Mouse (Mus musculus): ENCODE results near the gene Vti1a.

Vti1a gene

DNA sequence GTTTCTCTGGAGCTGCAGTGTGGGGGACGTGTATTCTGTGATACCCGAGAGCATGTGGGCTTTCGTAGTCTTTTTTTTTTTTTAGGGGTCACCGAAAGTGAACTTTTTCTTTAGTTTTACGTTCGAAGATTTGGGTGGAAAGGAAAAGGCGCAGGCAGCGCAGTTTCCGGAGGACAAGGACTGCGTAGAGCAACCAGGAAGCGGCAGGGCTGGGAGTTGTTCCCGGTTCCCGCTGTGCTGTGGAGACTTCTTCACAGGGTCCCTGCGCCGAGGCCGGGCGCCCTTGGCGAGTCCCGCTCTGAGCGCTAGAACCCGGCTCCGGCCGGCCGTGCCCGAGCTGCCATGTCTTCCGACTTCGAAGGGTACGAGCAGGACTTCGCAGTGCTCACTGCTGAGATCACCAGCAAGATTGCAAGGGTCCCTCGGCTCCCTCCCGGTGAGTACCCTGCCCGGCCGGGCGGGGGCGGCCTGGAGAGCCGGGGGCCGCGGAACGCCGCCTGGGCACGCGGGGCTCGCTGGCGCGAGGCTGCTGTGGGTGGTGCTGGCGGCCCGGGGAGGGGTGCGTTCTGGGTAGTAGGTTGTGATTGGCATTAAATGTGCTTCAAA lies at the start of gene Vti1a:
Vti1a (plus strand) TSS at position 187 of the 606 bp plus-strand sequence.
- ChIA-PET CTCF (interaction anchor here in 3 of 4 experiments (0.6 to 1.6 kb wide), 5 partner anchors 12 to 101 kb away, joined by 3 to 6 read pairs (median 4); no protein-coding TSS in a partner anchor), POLR2A (interaction anchor here in 3 of 4 experiments (0.5 to 2.1 kb wide), 19 partner anchors 9 to 1661 kb away, joined by 3 to 6 read pairs (median 3); partner anchors contain the start of gene Acsl5 (in 1 of the 3))

DNA sequence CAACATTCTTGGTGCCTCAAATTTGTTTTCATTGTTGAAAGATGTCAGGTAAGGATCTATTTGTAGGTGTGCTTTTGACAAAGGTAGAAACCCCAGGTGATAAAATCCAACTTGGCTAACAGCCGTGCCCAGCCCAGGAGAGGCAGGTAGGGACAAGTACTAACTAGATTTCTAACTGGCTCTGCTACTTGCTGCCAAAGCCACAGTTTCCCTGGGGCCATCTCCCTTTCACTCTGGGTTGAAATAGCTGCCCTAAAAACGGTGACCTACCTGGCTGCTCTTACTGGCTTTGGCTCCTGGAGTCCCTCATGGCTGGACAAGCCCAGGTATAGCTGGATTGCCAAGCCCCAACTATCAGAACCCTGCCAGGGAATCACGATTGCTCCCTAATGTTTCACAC lies 49.3 kb upstream of the Vti1a start:
- ChIA-PET POLR2A (interaction anchor here in 2 of 4 experiments (1.2 to 5.1 kb wide), 3 partner anchors 13 to 49 kb away, joined by 3 to 25 read pairs (median 3); partner anchors contain the start of genes Vti1a (in 1 of the 2) and Zdhhc6 (in 1 of the 2)), CTCF (no interaction called here)

DNA sequence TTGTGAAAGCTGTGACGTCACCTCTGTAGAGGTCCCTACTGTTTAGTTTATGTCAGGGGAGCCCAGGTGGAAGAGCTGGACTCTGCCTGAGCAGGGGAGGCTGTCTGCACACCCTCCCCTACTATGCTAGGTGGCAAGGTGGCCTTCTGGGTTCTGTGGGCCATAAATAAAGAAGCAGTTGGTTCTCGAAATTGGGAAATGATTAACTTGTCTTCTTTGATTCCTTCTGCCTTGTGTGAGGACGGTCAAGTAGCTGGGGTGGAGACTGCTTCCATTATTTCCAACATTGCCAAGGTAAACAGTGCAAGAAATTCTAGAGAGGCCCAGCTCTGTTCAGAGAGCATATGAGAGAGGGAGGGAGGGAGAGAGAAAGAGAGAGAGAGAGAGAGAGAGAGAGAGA lies 47.9 kb upstream of the Vti1a start:
- ChIA-PET POLR2A (interaction anchor here in 2 of 4 experiments (0.6 to 4.5 kb wide), 5 partner anchors 8 to 553 kb away, joined by 3 to 24 read pairs (median 6); no protein-coding TSS in a partner anchor), CTCF (interaction anchor here in 1 of 4 experiments (0.8 kb wide), 1 partner anchor 440 kb away, joined by 3 read pairs; no protein-coding TSS in a partner anchor)

DNA sequence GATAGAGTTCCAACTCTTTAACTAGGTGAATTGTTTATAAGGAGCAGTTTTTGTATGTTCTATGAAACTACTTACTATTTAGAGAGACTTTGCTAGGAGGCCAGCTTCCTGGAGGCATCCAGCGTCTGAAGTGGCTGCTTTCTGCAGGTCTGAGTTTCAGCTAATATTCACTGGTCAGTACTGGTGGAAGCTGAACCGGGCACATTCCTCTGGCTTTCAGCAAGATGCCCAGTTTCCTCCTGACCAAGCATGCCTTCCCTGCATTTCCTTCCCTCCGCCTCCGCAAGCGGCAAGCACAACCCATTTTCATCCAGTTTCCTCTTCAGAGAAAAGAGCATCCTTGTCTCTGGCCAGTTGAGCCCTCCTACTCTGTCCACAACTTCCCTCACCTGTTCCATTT lies 47.0 kb upstream of the Vti1a start:
- ChIA-PET POLR2A (interaction anchor here in 3 of 4 experiments (0.9 to 4.5 kb wide), 4 partner anchors 15 to 43 kb away, joined by 3 to 24 read pairs (median 12); no protein-coding TSS in a partner anchor), CTCF (no interaction called here)

DNA sequence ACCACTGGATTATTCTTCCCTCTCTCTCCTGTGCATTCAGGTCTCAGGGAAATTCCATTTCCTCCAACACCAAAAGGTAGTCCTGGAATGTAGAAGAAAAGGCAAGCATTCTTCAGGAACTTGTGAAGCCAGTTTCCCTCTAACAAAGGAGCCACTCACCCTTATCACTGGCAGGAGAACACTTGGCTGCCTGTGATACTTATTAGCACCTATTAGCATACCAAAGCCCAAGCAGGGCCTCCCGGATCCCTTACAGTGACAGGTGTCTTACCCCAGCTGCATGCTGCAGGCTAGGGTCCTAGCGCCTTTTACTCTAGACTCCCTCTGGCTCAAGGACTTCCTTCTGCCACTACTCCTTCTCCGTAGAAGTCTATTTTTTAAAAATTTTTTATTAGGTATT lies 44.6 kb upstream of the Vti1a start:
- ChIA-PET POLR2A (interaction anchor here in 3 of 4 experiments (1.0 to 4.5 kb wide), 8 partner anchors 11 to 53 kb away, joined by 3 to 24 read pairs (median 5); no protein-coding TSS in a partner anchor), CTCF (interaction anchor here in 3 of 4 experiments (0.5 to 1.0 kb wide), 3 partner anchors 53 to 65 kb away, joined by 3 read pairs; no protein-coding TSS in a partner anchor)

DNA sequence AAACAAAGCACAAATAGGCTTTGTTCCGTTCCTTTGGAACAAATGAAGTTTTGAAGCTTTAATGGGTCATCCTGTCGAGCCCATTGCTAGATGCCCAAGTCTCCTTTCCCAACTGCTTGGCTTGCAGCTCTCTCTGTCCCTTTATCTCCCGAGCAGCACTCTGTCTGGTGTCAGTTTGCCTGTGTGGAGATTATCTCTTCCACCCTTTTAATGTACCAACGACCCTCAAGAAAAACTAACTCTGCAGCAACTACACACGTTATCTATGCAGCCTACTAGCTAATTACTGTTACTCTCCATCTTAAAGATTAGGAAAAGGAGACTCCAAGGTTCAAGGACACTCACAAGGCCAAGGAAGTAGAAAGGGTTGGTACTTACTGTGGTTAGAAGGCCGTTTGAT lies 42.8 kb upstream of the Vti1a start:
- ChIA-PET CTCF (interaction anchor here in 1 of 4 experiments (0.5 kb wide), 1 partner anchor 1936 kb away, joined by 3 read pairs; no protein-coding TSS in a partner anchor), POLR2A (interaction anchor here in 1 of 4 experiments (0.9 kb wide), 1 partner anchor 26 kb away, joined by 5 read pairs; no protein-coding TSS in a partner anchor)

DNA sequence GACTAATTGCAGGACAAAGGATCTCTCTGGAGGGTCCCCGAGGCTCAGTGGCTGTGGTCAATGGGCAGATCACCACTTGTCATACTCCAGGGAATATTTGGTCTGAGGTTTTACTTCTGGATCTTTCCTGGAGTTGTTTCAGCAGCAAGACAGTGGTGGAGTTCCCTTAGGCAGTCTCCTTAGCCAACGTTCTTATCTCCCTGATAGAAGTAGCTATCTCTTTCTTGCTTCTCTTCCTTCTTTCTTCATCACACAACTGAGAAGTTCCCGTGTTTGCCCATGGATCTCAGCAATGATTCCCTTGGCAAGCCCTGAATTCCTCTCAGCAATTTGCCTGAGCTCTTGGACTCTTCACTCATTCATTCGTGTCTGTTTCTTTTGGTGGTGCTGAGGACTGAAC lies 40.0 kb upstream of the Vti1a start:
- CTCF ChIA-PET: interaction anchor here in 1 of 4 experiments (1.4 kb wide), 1 partner anchor 58 kb away, joined by 4 read pairs; no protein-coding TSS in a partner anchor
- POLR2A ChIA-PET: interaction anchor here in 1 of 4 experiments (1.1 to 1.3 kb wide), 2 partner anchors 8 to 14 kb away, joined by 3 to 8 read pairs; no protein-coding TSS in a partner anchor

DNA sequence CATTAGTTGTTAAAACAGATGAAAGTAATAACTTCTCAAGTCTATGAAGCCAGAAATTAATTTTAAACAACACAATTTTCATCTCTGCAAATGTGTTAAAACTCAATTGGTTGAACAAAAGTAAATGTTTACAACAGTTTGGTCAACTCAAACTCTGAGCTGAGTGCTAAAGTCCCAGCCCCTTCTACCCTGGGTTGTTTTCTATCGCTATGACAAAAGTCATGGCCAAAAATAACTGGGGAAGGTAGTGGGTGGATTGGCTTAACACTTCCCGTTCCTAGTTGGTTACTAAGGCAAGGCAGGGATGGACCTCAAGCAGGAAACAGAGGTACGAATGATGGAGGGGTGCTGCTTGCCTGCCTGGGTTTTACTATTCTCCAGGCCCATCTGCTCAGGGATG lies 39.3 kb upstream of the Vti1a start:
- POLR2A ChIA-PET: interaction anchor here in 1 of 4 experiments (1.1 to 1.6 kb wide), 4 partner anchors 9 to 22 kb away, joined by 3 to 8 read pairs (median 3); no protein-coding TSS in a partner anchor
- CTCF ChIA-PET: interaction anchor here in 1 of 4 experiments (1.4 kb wide), 1 partner anchor 58 kb away, joined by 4 read pairs; no protein-coding TSS in a partner anchor

DNA sequence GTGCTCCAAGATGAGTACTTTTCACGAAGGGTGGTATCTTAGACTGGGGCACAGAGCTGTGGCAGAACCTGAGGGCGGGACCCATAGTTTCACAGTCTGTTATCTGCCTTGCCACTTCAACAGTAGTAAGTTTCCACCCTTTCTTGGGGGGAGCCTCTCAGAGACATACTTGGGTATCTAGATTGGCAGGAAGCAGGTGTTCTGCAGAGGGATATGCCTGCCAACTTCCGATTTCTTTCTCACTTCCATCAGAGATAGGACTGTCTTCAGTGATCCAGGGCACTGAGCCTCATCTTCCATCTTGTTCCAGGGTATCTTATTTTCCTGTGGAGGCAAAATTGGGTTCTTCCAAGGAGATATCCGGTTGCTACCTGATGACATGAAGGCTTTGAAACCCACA lies 32.0 kb upstream of the Vti1a start:
- ChIA-PET CTCF (no interaction called here), POLR2A (no interaction called here)

DNA sequence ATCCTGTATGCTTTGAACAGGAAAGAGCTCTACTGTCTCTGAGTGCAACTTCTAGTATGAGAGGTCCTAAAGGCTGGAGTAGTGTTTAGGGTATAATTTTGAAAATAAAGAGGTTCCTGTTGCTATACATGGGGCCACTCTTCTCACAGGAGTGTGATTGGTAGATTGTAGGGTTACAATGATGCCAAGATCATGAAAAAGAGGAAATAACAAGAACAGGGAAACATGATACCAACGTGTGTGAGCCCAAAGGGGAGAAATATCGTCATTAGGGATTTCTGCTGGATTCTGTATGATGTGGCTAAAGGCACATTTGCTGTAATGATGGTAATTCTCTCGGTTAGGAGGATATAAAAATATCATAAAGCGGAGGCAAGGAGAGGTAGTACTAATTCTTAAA lies 30.1 kb upstream of the Vti1a start:
- ChIA-PET CTCF (interaction anchor here in 1 of 4 experiments (1.5 kb wide), 1 partner anchor 68 kb away, joined by 4 read pairs; no protein-coding TSS in a partner anchor), POLR2A (interaction anchor here in 2 of 4 experiments (0.5 to 1.2 kb wide), 5 partner anchors 9 to 143 kb away, joined by 3 to 6 read pairs (median 3); no protein-coding TSS in a partner anchor)

DNA sequence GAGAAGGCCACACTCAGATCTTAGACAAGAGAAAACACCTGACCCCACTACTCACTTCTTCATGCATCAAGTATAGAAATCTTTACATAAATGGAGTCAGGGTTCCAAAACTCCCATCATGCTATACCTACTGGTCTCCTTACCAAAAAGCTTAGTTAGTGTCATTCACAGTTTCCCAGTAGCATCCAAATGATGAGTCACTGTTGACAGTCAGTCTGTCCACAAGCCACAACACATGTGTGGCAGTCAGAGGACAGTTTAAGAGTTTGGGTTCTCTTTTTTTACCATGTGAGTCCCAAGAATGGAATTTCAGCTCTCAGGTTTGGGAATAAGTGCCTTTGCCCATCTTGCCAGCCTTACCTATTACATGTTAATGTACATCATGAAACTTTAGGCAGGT lies 27.1 kb upstream of the Vti1a start:
- ChIA-PET POLR2A (interaction anchor here in 1 of 4 experiments (1.4 kb wide), 1 partner anchor 42 kb away, joined by 4 read pairs; no protein-coding TSS in a partner anchor), CTCF (interaction anchor here in 1 of 4 experiments (0.6 kb wide), 1 partner anchor 28 kb away, joined by 3 read pairs; no protein-coding TSS in a partner anchor)

DNA sequence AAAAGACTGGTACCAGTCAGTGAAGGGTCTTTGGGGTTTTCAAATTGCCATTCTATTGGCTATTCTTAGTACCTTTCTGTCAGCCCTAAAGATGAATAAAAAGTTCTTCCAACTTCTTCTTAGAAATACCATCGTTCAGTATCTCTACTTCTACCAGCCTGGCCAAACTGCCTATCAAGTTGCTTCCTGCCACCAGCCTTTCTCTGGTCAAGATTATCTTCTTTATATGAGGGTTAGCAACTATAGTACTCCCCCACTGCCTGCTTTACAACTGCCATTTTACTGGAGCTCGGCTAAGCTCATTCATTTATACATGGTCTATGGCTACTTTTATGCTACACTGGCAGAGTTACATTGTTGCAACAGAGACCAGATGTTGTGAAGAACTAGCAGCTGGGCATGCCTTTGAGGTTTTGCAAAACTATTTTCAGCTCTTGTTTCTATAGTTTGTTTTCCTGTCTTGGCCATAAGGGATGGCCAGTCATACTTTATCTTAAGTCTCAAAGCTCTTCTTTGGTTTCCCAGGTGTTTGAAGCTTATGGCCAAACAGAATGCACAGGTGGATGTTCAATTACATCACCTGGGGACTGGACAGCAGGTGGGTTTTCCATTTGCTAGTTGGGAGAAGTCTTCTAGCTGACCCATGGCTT lies 25.3 kb upstream of the Vti1a start:
- CTCF ChIA-PET: interaction anchor here in 1 of 4 experiments (1.0 kb wide), 1 partner anchor 72 kb away, joined by 3 read pairs; no protein-coding TSS in a partner anchor
- POLR2A ChIA-PET: interaction anchor here in 1 of 4 experiments (1.2 to 2.3 kb wide), 4 partner anchors 10 to 49 kb away, joined by 3 to 8 read pairs (median 3); no protein-coding TSS in a partner anchor

DNA sequence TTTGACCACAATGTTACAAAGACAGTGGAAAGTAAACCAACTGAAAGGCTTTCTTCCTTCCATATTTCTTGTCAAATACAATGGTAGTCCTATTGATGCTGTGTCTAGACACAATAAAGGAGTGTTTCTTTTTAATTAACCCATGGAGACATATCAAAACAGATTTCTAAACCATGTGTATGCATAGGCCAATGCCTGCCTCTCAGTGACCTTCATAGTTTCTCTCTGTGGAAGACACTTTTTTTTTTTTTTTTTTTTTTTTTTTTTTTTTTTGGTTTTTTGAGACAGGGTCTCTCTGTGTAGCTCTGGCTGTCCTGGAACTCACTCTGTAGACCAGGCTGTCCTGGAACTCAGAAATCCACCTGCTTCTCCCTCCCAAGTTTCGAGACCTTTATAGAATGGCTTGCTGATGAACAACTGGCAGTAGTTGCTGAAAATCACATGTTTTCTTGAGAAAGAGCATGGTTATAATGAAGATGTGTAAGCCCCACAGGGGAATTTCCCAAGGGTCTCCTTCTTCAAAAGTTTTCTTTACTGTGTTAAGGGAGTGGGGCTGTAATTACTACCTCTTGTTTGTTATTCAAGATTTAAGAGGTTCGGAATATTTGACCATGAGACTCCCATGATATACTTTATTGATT lies 23.8 kb upstream of the Vti1a start:
- POLR2A ChIA-PET: interaction anchor here in 2 of 4 experiments (0.6 to 1.2 kb wide), 5 partner anchors 12 to 349 kb away, joined by 3 to 7 read pairs (median 3); no protein-coding TSS in a partner anchor
- CTCF ChIA-PET: interaction anchor here in 1 of 4 experiments (0.5 kb wide), 1 partner anchor 69 kb away, joined by 3 read pairs; no protein-coding TSS in a partner anchor

DNA sequence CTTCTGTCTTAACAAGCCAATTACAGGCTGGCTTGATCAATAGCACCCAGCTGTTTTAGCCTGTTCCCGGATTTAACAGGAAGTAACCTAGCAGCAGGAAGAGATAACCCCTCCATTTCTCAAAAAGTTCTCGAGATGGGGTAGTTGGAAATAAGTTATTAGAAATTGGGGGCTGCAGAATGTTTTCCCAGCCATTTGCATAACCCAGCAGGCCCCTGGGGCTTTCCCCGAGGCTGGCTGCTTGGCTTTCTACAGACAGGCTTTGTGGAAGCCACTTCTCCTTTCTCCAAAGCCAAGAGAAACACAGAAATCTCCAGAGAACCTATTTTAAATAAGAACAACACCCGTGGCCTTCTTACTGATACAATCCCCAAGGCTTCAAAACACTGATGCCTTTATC lies 22.9 kb upstream of the Vti1a start:
- CTCF ChIA-PET: no interaction called here
- POLR2A ChIA-PET: no interaction called here

DNA sequence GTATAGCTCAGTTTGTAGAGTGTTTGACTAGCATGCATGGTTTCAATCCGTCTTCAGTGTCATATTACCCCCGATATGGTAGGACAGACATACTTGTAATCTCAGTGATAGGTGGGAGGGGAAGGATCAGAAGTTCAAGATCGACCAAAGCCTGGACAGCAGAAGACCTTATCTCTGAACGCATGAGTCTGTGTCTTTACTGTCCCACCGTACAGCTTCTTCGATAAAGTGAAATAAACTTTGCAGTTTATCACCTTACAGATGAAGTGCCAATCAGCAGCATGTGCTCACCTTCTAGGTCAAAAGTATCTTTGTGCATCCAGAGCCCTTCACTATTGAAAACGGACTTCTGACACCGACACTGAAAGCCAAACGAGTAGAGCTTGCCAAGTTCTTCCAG lies 21.0 kb upstream of the Vti1a start:
- ChIA-PET CTCF (no interaction called here), POLR2A (interaction anchor here in 1 of 4 experiments (0.6 to 1.2 kb wide), 5 partner anchors 8 to 21 kb away, joined by 3 to 5 read pairs (median 3); partner anchors contain the start of genes Vti1a and Zdhhc6)

DNA sequence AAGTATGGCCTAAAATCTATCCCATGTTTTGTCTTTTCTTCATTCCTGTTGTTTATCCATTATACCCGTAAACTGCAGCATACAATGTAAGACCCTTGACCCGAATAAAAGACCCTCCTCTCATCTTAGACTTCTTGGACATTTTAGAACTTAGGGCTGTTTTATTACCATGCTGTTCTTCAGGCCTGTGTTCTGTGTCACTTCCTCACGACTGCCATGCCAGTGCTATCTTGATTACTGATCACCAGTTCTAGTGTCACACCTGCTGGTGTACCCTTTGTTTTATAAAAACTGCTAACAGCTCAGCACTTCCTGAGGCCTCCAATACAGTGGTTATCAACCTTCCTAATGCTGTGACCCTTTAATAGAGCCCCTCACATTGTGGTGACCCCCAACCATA lies 20.5 kb upstream of the Vti1a start:
- POLR2A ChIA-PET: interaction anchor here in 1 of 4 experiments (0.8 to 1.2 kb wide), 4 partner anchors 8 to 20 kb away, joined by 3 to 5 read pairs (median 4); partner anchors contain the start of genes Vti1a and Zdhhc6
- CTCF ChIA-PET: no interaction called here

DNA sequence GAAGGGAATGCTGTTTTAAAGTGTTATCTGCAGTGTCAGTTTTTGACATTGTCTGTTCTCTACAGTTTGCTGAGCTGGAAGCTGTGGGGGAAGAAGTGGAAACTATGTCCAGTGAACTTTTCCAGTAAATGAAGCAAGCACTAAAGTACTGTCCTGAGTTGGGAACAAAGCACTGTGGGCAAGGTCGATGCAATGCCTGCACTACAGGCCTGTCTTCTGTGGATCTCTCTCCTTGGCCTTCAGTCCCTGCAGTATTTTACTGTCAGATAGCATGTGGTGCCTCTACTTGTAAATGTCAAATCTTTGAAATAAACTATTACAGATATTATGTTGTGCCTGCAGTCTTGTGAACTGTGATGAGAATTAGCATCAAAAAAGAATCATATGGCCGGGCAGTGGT lies 19.8 kb upstream of the Vti1a start:
- POLR2A ChIA-PET: no interaction called here

DNA sequence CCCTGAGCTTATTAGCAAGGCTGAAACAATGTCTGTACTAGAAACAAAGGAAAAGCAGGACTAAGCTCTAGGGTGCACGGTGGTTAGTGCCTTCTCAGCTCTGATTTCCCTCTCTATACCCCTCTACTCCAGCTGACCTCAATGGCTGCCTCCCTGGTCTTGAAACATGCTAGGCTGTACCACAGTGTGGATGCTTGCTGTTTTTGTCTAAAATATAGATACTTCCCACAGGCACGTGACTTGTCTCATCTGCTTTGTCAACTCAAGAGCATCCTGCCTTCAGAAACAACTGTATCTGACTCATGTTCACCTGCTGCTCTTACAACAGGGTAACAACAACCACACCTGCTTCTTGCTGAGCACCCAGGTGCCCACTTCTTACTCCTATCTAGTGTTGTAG lies 18.6 kb upstream of the Vti1a start:
- POLR2A ChIA-PET: interaction anchor here in 1 of 4 experiments (0.7 to 1.5 kb wide), 2 partner anchors 10 to 18 kb away, joined by 3 to 4 read pairs; partner anchors contain the start of genes Vti1a and Zdhhc6
- CTCF ChIA-PET: no interaction called here

More for the DNA sequence above, 19.8 kb upstream of the Vti1a start:
- CTCF ChIA-PET: no interaction called here

All from embryonic stem cell, embryonic (primary cell).